Mouse (Mus musculus): ENCODE data around the gene Prdm15. TPM values are rescaled to one million over a fixed set of nuclear protein-coding genes. Genes with fewer than 3 reads are reported as not detected.

Prdm15 gene
- polyA plus RNA-seq, 1 experiment from 2014 or later = 9.7 TPM

GRCm38 (mm10) chr16:97832154-97832553 lies 19.5 kb downstream of the Prdm15 start:
- peaks cover 82% of the 10 kb centered on the region for H3K36me3 ChIP-seq (ENCODE audit: control insufficient read depth, insufficient read depth, low read length)
- H3K4me3 ChIP-seq (ENCODE audit: low read depth, low read length) = no peak overlapping the region
- no peaks in the 10 kb centered on the region for H3K4me1 ChIP-seq (replicated peaks; ENCODE audit: control insufficient read depth, insufficient read depth, low read length)
- no peak overlapping the region for H3K9ac ChIP-seq (ENCODE audit: low read length)
- no peaks in the 10 kb centered on the region for H3K27me3 ChIP-seq (replicated peaks; ENCODE audit: control insufficient read depth, insufficient read depth, low read length)
- ATAC-seq (replicated peaks; ENCODE audit: low FRiP score, low TSS enrichment, low read depth) (no peak), DNase-seq (ENCODE audit: low spot score) (no peak)
- H3K4me2 ChIP-seq (ENCODE audit: low read length) = no peak overlapping the region
- H3K9me3 ChIP-seq (ENCODE audit: control insufficient read depth, low read length) = no peaks in the 10 kb centered on the region
- 84% methylated on average over 3 of the region's 3 CpGs for WGBS
- no peak overlapping the region for H3K27ac ChIP-seq (ENCODE audit: low read depth)

- peaks cover 60% of the 10 kb centered on the region for H3K36me3 ChIP-seq (ENCODE audit: control insufficient read depth, insufficient read depth, low read length)
These were observed 23.4 kb downstream of the Prdm15 start for GRCm38 (mm10) chr16:97828207-97828606.

GRCm38 (mm10) chr16:97823311-97824007 lies 28.2 kb downstream of the Prdm15 start:
- DNase-seq (ENCODE audit: low spot score) (no peak), ATAC-seq (replicated peaks; ENCODE audit: low FRiP score, low TSS enrichment, low read depth) (peak; percentile 67; the same call in 1 of the 2 replicates)
- Histone ChIP-seq H3K9ac (ENCODE audit: low read length) (no peak overlapping the region), H3K9me3 (ENCODE audit: control insufficient read depth, low read length) (no peaks in the 10 kb centered on the region), H3K27ac (ENCODE audit: low read depth) (no peak overlapping the region), H3K4me3 (ENCODE audit: low read depth, low read length) (no peak overlapping the region), H3K36me3 (ENCODE audit: control insufficient read depth, insufficient read depth, low read length) (peaks cover 60% of the 10 kb centered on the region), H3K27me3 (replicated peaks; ENCODE audit: control insufficient read depth, insufficient read depth, low read length) (no peaks in the 10 kb centered on the region), H3K4me2 (ENCODE audit: low read length) (no peak overlapping the region), H3K4me1 (replicated peaks; ENCODE audit: control insufficient read depth, insufficient read depth, low read length) (no peaks in the 10 kb centered on the region)
- WGBS = 70% methylated on average over 6 of the region's 6 CpGs

More at GRCm38 (mm10) chr16:97828207-97828606, 23.4 kb downstream of the Prdm15 start:
- Histone ChIP-seq H3K27me3 (replicated peaks; ENCODE audit: control insufficient read depth, insufficient read depth, low read length) (no peaks in the 10 kb centered on the region), H3K9ac (ENCODE audit: low read length) (no peak overlapping the region), H3K4me3 (ENCODE audit: low read depth, low read length) (no peak overlapping the region), H3K9me3 (ENCODE audit: control insufficient read depth, low read length) (no peaks in the 10 kb centered on the region), H3K4me2 (ENCODE audit: low read length) (no peak overlapping the region), H3K27ac (ENCODE audit: low read depth) (no peak overlapping the region), H3K4me1 (replicated peaks; ENCODE audit: control insufficient read depth, insufficient read depth, low read length) (no peaks in the 10 kb centered on the region)
- WGBS = 84% methylated on average over 1 of the region's 1 CpGs
- ATAC-seq (replicated peaks; ENCODE audit: low FRiP score, low TSS enrichment, low read depth) (no peak), DNase-seq (ENCODE audit: low spot score) (no peak)

- Histone ChIP-seq H3K4me3 (ENCODE audit: low read depth, low read length) (no peak overlapping the region), H3K4me1 (replicated peaks; ENCODE audit: control insufficient read depth, insufficient read depth, low read length) (no peaks in the 10 kb centered on the region), H3K36me3 (ENCODE audit: control insufficient read depth, insufficient read depth, low read length) (peaks cover 70% of the 10 kb centered on the region), H3K9ac (ENCODE audit: low read length) (no peak overlapping the region), H3K27ac (ENCODE audit: low read depth) (no peak overlapping the region), H3K27me3 (replicated peaks; ENCODE audit: control insufficient read depth, insufficient read depth, low read length) (no peaks in the 10 kb centered on the region), H3K9me3 (ENCODE audit: control insufficient read depth, low read length) (no peaks in the 10 kb centered on the region), H3K4me2 (ENCODE audit: low read length) (no peak overlapping the region)
- ATAC-seq (replicated peaks; ENCODE audit: low FRiP score, low TSS enrichment, low read depth) (no peak), DNase-seq (ENCODE audit: low spot score) (no peak)
- 80% methylated on average over 4 of the region's 4 CpGs for WGBS
These were observed 32.1 kb downstream of the Prdm15 start for GRCm38 (mm10) chr16:97819532-97819931.

GRCm38 (mm10) chr16:97817414-97817813 lies 34.2 kb downstream of the Prdm15 start:
- no peaks in the 10 kb centered on the region for H3K4me1 ChIP-seq (replicated peaks; ENCODE audit: control insufficient read depth, insufficient read depth, low read length)
- no peak for ATAC-seq (replicated peaks; ENCODE audit: low FRiP score, low TSS enrichment, low read depth)
- H3K4me3 ChIP-seq (ENCODE audit: low read depth, low read length) = no peak overlapping the region
- no peak overlapping the region for H3K4me2 ChIP-seq (ENCODE audit: low read length)
- peaks cover 91% of the 10 kb centered on the region for H3K36me3 ChIP-seq (ENCODE audit: control insufficient read depth, insufficient read depth, low read length)
- no peak for DNase-seq (ENCODE audit: low spot score)
- H3K27me3 ChIP-seq (replicated peaks; ENCODE audit: control insufficient read depth, insufficient read depth, low read length) = no peaks in the 10 kb centered on the region
- H3K9ac ChIP-seq (ENCODE audit: low read length) = no peak overlapping the region
- no peaks in the 10 kb centered on the region for H3K9me3 ChIP-seq (ENCODE audit: control insufficient read depth, low read length)
- H3K27ac ChIP-seq (ENCODE audit: low read depth) = no peak overlapping the region
- 83% methylated on average over 1 of the region's 1 CpGs for WGBS

GRCm38 (mm10) chr16:97815269-97815668 lies 36.4 kb downstream of the Prdm15 start:
- Histone ChIP-seq H3K4me2 (ENCODE audit: low read length) (no peak overlapping the region), H3K4me3 (ENCODE audit: low read depth, low read length) (no peak overlapping the region), H3K36me3 (ENCODE audit: control insufficient read depth, insufficient read depth, low read length) (peaks cover 96% of the 10 kb centered on the region), H3K27me3 (replicated peaks; ENCODE audit: control insufficient read depth, insufficient read depth, low read length) (no peaks in the 10 kb centered on the region), H3K27ac (ENCODE audit: low read depth) (no peak overlapping the region), H3K9me3 (ENCODE audit: control insufficient read depth, low read length) (no peaks in the 10 kb centered on the region), H3K4me1 (replicated peaks; ENCODE audit: control insufficient read depth, insufficient read depth, low read length) (no peaks in the 10 kb centered on the region), H3K9ac (ENCODE audit: low read length) (no peak overlapping the region)
- no peak for ATAC-seq (replicated peaks; ENCODE audit: low FRiP score, low TSS enrichment, low read depth)
- 83% methylated on average over 5 of the region's 5 CpGs for WGBS
- no peak for DNase-seq (ENCODE audit: low spot score)

- H3K4me3 ChIP-seq (ENCODE audit: low read depth, low read length) = no peak overlapping the region
- H3K4me2 ChIP-seq (ENCODE audit: low read length) = no peak overlapping the region
- peaks cover 98% of the 10 kb centered on the region for H3K36me3 ChIP-seq (ENCODE audit: control insufficient read depth, insufficient read depth, low read length)
- no peaks in the 10 kb centered on the region for H3K9me3 ChIP-seq (ENCODE audit: control insufficient read depth, low read length)
- ATAC-seq (replicated peaks; ENCODE audit: low FRiP score, low TSS enrichment, low read depth) (no peak), DNase-seq (ENCODE audit: low spot score) (no peak)
- H3K4me1 ChIP-seq (replicated peaks; ENCODE audit: control insufficient read depth, insufficient read depth, low read length) = no peaks in the 10 kb centered on the region
- H3K27me3 ChIP-seq (replicated peaks; ENCODE audit: control insufficient read depth, insufficient read depth, low read length) = no peaks in the 10 kb centered on the region
- H3K9ac ChIP-seq (ENCODE audit: low read length) = no peak overlapping the region
- H3K27ac ChIP-seq (ENCODE audit: low read depth) = no peak overlapping the region
- WGBS = 95% methylated on average over 2 of the region's 2 CpGs
These were observed 37.6 kb downstream of the Prdm15 start for GRCm38 (mm10) chr16:97814060-97814459.

- H3K4me2 ChIP-seq (ENCODE audit: low read length) = no peak overlapping the region
- no peak for ATAC-seq (replicated peaks; ENCODE audit: low FRiP score, low TSS enrichment, low read depth)
- peaks cover 98% of the 10 kb centered on the region for H3K36me3 ChIP-seq (ENCODE audit: control insufficient read depth, insufficient read depth, low read length)
- no peak for DNase-seq (ENCODE audit: low spot score)
- no peaks in the 10 kb centered on the region for H3K27me3 ChIP-seq (replicated peaks; ENCODE audit: control insufficient read depth, insufficient read depth, low read length)
- no peaks in the 10 kb centered on the region for H3K4me1 ChIP-seq (replicated peaks; ENCODE audit: control insufficient read depth, insufficient read depth, low read length)
- H3K9me3 ChIP-seq (ENCODE audit: control insufficient read depth, low read length) = no peaks in the 10 kb centered on the region
- H3K4me3 ChIP-seq (ENCODE audit: low read depth, low read length) = no peak overlapping the region
- H3K9ac ChIP-seq (ENCODE audit: low read length) = no peak overlapping the region
- 94% methylated on average over 3 of the region's 3 CpGs for WGBS
- H3K27ac ChIP-seq (ENCODE audit: low read depth) = no peak overlapping the region
These were observed 42.8 kb downstream of the Prdm15 start for GRCm38 (mm10) chr16:97808881-97809280.

- no peak overlapping the region for H3K4me2 ChIP-seq (ENCODE audit: low read length)
- H3K9me3 ChIP-seq (ENCODE audit: control insufficient read depth, low read length) = no peaks in the 10 kb centered on the region
- no peak overlapping the region for H3K4me3 ChIP-seq (ENCODE audit: low read depth, low read length)
- H3K27ac ChIP-seq (ENCODE audit: low read depth) = no peak overlapping the region
- DNase-seq (ENCODE audit: low spot score) (no peak), ATAC-seq (replicated peaks; ENCODE audit: low FRiP score, low TSS enrichment, low read depth) (no peak)
- H3K36me3 ChIP-seq (ENCODE audit: control insufficient read depth, insufficient read depth, low read length) = peaks cover 85% of the 10 kb centered on the region
- no peak overlapping the region for H3K9ac ChIP-seq (ENCODE audit: low read length)
- H3K27me3 ChIP-seq (replicated peaks; ENCODE audit: control insufficient read depth, insufficient read depth, low read length) = no peaks in the 10 kb centered on the region
- WGBS = 96% methylated on average over 3 of the region's 3 CpGs
- no peaks in the 10 kb centered on the region for H3K4me1 ChIP-seq (replicated peaks; ENCODE audit: control insufficient read depth, insufficient read depth, low read length)
These were observed 46.0 kb downstream of the Prdm15 start for GRCm38 (mm10) chr16:97805646-97806045.
